Mouse (Mus musculus) left cerebral cortex, adult 11 months (tissue): ENCODE results near the gene Abcg8.

ENCODE experiments used
- DNase-seq: peaks from one replicate; pipeline ENCODE4 v3.0.0; 2022; ENCODE audit warnings: low spot score

Gene Abcg8

GRCm38 (mm10) chr17:84713563-84714164 lies 37.6 kb downstream of the Abcg8 start:
- peak; percentile 28 for DNase-seq

- DNase-seq: no peak
Measured at GRCm38 (mm10) chr17:84714930-84715329, 38.8 kb downstream of the Abcg8 start.

GRCm38 (mm10) chr17:84716252-84716872 lies 40.3 kb downstream of the Abcg8 start:
- DNase-seq: no peak

DNA sequence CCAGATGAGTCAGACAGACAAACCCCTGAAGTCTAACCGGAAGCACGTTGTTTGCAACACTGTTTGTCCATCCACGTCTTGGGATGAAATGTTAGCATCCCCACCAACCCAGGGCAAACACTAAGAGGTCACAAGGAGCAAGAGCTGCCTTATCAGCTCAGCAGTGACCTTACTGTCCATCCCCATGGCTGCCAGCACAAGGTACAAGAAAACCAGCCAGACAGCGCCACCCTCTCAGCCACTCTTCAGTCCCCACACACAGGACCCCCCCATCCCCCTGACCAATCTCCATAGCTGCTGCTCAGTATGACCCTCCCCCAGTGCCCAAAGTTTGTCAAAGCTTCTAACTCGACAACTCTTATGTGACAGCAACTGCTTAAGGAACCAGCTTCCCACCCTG lies 41.3 kb downstream of the Abcg8 start:
- DNase-seq: no peak

DNA sequence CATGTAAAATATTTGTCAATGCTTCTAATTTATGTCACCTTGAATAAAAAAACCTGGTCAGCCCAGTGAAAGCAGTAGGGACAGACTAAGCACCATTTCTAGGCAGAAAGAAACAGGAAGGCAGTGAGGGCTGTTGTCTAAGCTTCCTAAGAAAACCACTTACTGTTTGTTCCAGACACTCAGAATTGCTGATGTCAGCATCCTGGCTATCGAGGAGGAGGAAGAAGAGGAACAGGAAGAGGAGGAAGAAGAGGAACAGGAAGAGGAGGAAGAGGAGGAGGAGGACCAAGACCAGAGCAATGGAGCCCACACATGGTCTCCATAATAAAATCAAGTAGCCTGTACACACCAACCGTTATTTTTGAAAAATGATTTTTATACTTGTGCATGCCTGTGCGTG lies 43.0 kb downstream of the Abcg8 start:
- no peak for DNase-seq

DNA sequence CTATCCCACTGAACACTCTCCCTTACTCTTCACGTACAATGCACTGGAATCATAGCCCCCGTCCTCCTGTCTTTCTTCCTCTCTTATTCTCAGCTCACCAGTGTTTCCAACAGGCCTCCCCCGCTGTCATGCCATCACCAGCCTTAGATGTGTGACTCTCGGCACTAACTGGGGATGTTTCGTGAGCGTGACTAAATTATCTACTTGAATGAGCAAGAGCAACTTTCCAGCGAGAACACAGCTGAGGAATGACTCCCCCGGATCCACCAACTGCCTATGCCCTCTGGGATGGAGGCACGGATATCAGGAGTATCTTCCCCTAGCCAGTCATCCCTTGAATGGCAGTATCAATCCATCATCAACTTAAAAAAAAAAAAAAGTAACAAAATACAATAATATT lies 47.9 kb downstream of the Abcg8 start:
- DNase-seq: no peak

DNA sequence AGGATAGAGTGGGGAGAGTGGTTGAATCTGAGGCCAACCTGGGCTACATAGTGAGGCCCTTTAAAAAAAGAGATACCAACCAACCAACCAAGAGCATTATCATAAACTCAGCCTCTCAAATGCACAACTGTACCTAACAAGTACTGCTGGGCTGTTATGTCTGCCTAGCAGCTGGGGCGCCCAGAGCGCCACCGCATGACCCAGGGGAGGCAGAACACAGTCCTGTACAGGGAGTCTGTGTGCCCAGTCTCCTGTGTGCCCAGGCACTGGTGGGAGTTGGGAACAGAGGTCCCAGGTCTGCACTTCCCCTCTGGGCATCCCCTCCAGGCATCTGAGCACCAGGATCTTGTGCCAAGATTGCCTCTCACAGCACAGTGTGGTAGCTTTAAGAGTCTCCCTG lies 49.1 kb downstream of the Abcg8 start:
- no peak for DNase-seq

- DNase-seq: no peak
Measured at GRCm38 (mm10) chr17:84728201-84728911, 52.3 kb downstream of the Abcg8 start.

GRCm38 (mm10) chr17:84729140-84729539 lies 53.0 kb downstream of the Abcg8 start:
- DNase-seq: no peak

GRCm38 (mm10) chr17:84731361-84731760 lies 55.3 kb downstream of the Abcg8 start:
- no peak for DNase-seq

DNA sequence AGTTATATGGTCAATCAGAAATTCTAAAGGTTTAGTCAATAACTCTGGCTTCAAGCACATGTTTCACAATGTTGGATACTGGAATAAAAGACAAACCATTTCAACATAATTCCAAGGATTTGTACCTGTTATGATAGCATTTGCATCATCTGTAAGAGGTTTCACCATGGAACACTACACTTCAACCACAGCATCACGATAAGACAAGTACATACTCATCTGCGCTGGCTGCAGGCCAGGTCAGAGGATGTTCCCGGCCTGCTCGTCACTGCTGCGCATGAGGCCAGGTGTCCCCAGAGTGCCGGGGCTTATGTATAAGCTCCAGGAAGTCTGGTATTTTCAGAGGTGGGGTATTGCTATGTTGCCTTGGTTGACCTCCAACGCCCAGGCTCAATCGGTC lies 56.5 kb downstream of the Abcg8 start:
- no peak for DNase-seq

GRCm38 (mm10) chr17:84736719-84737118 lies 60.6 kb downstream of the Abcg8 start:
- no peak for DNase-seq

GRCm38 (mm10) chr17:84738073-84738797 lies 62.1 kb downstream of the Abcg8 start:
- no peak for DNase-seq

GRCm38 (mm10) chr17:84744256-84744655 lies 68.2 kb downstream of the Abcg8 start:
- DNase-seq: no peak

GRCm38 (mm10) chr17:84745001-84745400 lies 68.9 kb downstream of the Abcg8 start:
- no peak for DNase-seq

DNA sequence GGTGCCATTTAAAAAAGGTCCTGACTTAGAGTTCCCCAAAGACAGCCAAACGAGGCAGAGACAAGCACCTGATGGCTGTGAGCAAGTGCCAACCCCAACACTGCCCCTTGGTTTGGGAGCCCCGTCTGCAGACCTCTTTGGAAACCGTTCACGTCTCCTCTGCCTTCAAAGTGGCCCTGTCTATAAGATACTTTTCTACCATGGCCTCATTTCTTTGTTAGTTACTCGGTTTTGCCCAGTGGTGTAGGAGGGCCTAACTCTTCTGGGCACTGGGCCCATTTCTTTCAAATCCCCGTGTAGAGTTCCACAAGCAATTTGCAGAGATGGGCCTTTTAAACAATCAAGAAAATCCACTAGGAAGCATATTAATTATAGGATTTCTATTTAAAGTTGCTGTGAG lies 71.1 kb downstream of the Abcg8 start:
- DNase-seq: no peak

- DNase-seq: no peak
Measured at GRCm38 (mm10) chr17:84748152-84748682, 72.1 kb downstream of the Abcg8 start.

DNA sequence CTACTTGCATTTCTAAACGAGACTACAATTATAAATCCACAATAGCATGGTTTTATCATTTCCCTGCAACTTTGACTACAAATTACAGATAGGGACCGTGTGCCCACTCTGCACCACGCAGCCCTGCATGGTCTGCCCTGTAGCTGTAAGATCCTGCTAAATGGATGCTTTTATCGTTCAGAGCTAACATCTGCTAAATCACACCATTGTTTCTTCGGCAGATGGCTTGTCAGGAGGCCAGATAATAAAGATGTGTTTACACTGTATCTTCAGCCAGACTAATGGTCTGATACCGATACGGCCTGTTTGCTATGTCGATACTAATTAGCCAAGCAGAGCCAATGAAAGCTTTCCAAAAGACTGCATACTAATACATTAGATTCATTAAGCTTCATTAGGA lies 73.2 kb downstream of the Abcg8 start:
- DNase-seq: peak; percentile 39
